Mouse (Mus musculus): Measurements from ENCODE around the gene Disc1. TPM values are rescaled to one million over a fixed set of nuclear protein-coding genes. Genes with fewer than 3 reads are reported as not detected.

Disc1 gene
- polyA plus RNA-seq, 1 experiment from 2014 or later = 2.7 TPM

GRCm38 (mm10) chr8:125230526-125231131, 176.6 kb downstream of the Disc1 start:
- H3K27ac ChIP-seq = no peak overlapping the region
- no peak overlapping the region for H3K9ac ChIP-seq
- no peaks in the 10 kb centered on the region for H3K36me3 ChIP-seq
- H3K4me3 ChIP-seq = no peak overlapping the region
- H3K4me2 ChIP-seq = no peak overlapping the region
- peaks cover 20% of the 10 kb centered on the region for H3K4me1 ChIP-seq (replicated peaks)
- 79% methylated on average over 5 of the region's 5 CpGs for WGBS
- H3K27me3 ChIP-seq = no peaks in the 10 kb centered on the region
- no peak for ATAC-seq (replicated peaks; ENCODE audit: insufficient number of reproducible peaks, insufficient read depth, low FRiP score, low read depth)
- H3K9me3 ChIP-seq (replicated peaks) = no peaks in the 10 kb centered on the region

- Histone ChIP-seq H3K27ac (no peak overlapping the region), H3K4me2 (no peak overlapping the region), H3K27me3 (no peaks in the 10 kb centered on the region), H3K9me3 (replicated peaks) (no peaks in the 10 kb centered on the region), H3K4me1 (replicated peaks) (peaks cover 18% of the 10 kb centered on the region), H3K36me3 (no peaks in the 10 kb centered on the region), H3K4me3 (no peak overlapping the region), H3K9ac (no peak overlapping the region)
- no peak for ATAC-seq (replicated peaks; ENCODE audit: insufficient number of reproducible peaks, insufficient read depth, low FRiP score, low read depth)
- WGBS = 73% methylated on average over 9 of the region's 9 CpGs
These were observed 178.7 kb downstream of the Disc1 start for GRCm38 (mm10) chr8:125232724-125233123.

- Histone ChIP-seq H3K27ac (peak overlapping the region; percentile 88), H3K36me3 (no peaks in the 10 kb centered on the region), H3K9ac (peak overlapping the region; percentile 54), H3K27me3 (no peaks in the 10 kb centered on the region), H3K4me1 (replicated peaks) (peaks cover 16% of the 10 kb centered on the region), H3K4me2 (peak overlapping the region; percentile 68), H3K9me3 (replicated peaks) (no peaks in the 10 kb centered on the region), H3K4me3 (peak overlapping the region; percentile 32)
- WGBS = 18% methylated on average over 22 of the region's 22 CpGs
- peak; percentile 55 for ATAC-seq (replicated peaks; ENCODE audit: insufficient number of reproducible peaks, insufficient read depth, low FRiP score, low read depth)
These were observed 182.2 kb downstream of the Disc1 start for GRCm38 (mm10) chr8:125235898-125236835.

DNA sequence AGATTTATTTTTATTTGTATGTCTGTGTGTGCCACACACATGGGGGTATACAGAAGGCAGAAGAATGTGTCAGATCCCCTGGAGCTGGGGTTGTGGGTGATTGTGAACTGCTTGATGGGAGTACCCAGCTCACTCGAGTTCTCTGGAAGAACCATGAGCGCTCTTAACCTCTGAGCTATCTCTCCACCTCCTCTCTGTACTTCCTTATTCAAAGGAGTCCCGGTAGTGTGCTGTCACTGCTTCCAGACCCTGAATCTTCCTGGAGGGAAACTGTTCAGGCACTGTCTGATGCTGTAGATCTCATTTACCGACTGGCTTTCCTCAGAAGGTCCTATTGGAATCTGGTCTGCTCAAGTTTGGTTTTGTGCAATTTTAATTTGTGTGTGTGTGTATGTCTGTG, 186.8 kb downstream of the Disc1 start:
- Histone ChIP-seq H3K27me3 (no peaks in the 10 kb centered on the region), H3K4me3 (no peak overlapping the region), H3K9me3 (replicated peaks) (no peaks in the 10 kb centered on the region), H3K27ac (no peak overlapping the region), H3K9ac (no peak overlapping the region), H3K4me2 (no peak overlapping the region), H3K4me1 (replicated peaks) (peaks cover 35% of the 10 kb centered on the region), H3K36me3 (no peaks in the 10 kb centered on the region)
- ATAC-seq (replicated peaks; ENCODE audit: insufficient number of reproducible peaks, insufficient read depth, low FRiP score, low read depth) = no peak
- WGBS = 51% methylated on average over 4 of the region's 4 CpGs

DNA sequence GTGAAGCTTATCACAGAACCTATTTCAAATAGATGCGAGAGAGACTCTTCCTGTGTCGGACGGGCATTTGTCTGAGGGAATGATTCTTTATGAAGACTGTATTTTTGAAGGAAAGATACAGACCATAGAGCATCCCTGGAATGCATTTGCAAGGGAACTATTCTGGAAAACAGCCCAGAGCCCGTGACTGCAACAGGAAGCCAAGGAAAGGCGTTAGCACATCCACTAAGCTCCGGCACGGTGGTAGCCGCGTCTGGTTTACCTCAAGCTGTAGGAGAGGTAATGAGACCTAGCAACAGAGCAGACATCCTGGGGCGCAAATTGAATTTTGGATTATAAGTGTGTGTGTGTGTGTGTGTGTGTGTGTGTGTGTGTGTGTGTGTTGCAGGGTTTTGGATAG, 188.4 kb downstream of the Disc1 start:
- 0 out of 2 replicates have a peak, but pooled peaks have one; percentile 70 for ATAC-seq (replicated peaks; ENCODE audit: insufficient number of reproducible peaks, insufficient read depth, low FRiP score, low read depth)
- Histone ChIP-seq H3K9ac (no peak overlapping the region), H3K27me3 (no peaks in the 10 kb centered on the region), H3K4me1 (replicated peaks) (peaks cover 26% of the 10 kb centered on the region), H3K36me3 (no peaks in the 10 kb centered on the region), H3K4me3 (no peak overlapping the region), H3K27ac (peak overlapping the region; percentile 48), H3K4me2 (peak overlapping the region; percentile 9; the same call in 1 of the 2 replicates), H3K9me3 (replicated peaks) (no peaks in the 10 kb centered on the region)
- 10% methylated on average over 10 of the region's 10 CpGs for WGBS

GRCm38 (mm10) chr8:125242921-125243320, 188.9 kb downstream of the Disc1 start:
- H3K27me3 ChIP-seq = no peaks in the 10 kb centered on the region
- H3K9ac ChIP-seq = no peak overlapping the region
- no peaks in the 10 kb centered on the region for H3K36me3 ChIP-seq
- peaks cover 26% of the 10 kb centered on the region for H3K4me1 ChIP-seq (replicated peaks)
- 28% methylated on average over 4 of the region's 4 CpGs for WGBS
- 0 out of 2 replicates have a peak overlapping the region, but pooled peaks have one; percentile 9 for H3K4me2 ChIP-seq
- no peak overlapping the region for H3K4me3 ChIP-seq
- no peak for ATAC-seq (replicated peaks; ENCODE audit: insufficient number of reproducible peaks, insufficient read depth, low FRiP score, low read depth)
- peak overlapping the region; percentile 48 for H3K27ac ChIP-seq
- no peaks in the 10 kb centered on the region for H3K9me3 ChIP-seq (replicated peaks)

- Histone ChIP-seq H3K27me3 (no peaks in the 10 kb centered on the region), H3K4me1 (replicated peaks) (peaks cover 22% of the 10 kb centered on the region), H3K36me3 (no peaks in the 10 kb centered on the region), H3K9me3 (replicated peaks) (no peaks in the 10 kb centered on the region), H3K4me3 (no peak overlapping the region), H3K9ac (no peak overlapping the region), H3K4me2 (no peak overlapping the region), H3K27ac (no peak overlapping the region)
- 46% methylated on average over 7 of the region's 7 CpGs for WGBS
- no peak for ATAC-seq (replicated peaks; ENCODE audit: insufficient number of reproducible peaks, insufficient read depth, low FRiP score, low read depth)
These were observed 192.8 kb downstream of the Disc1 start for GRCm38 (mm10) chr8:125246737-125247292.

DNA sequence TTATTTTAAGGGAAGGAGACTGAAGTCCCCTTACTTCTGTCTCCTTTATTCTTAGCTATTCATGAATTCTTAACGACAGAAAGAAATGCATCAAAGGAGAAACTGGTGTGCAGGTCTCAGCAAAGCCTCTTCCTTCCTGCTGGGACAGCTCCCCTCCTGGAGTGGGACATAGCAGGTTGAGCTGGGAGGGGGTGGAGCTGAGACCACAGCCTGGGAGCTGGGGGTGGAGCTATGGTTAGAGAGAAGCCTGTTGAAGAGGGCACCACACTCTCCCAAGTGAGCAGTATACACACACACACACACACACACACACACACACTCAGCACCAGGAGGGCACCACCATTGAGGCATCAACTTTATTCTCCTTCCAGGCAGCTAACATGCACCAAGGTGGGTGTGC, 193.4 kb downstream of the Disc1 start:
- ATAC-seq (replicated peaks; ENCODE audit: insufficient number of reproducible peaks, insufficient read depth, low FRiP score, low read depth) = no peak; the same call in 1 of the 2 replicates
- H3K27me3 ChIP-seq = no peaks in the 10 kb centered on the region
- no peak overlapping the region for H3K9ac ChIP-seq
- H3K36me3 ChIP-seq = no peaks in the 10 kb centered on the region
- H3K27ac ChIP-seq = no peak overlapping the region
- no peaks in the 10 kb centered on the region for H3K9me3 ChIP-seq (replicated peaks)
- no peak overlapping the region for H3K4me2 ChIP-seq
- peaks cover 17% of the 10 kb centered on the region for H3K4me1 ChIP-seq (replicated peaks)
- H3K4me3 ChIP-seq = no peak overlapping the region
- WGBS = 3% methylated on average over 1 of the region's 1 CpGs

- ATAC-seq (replicated peaks; ENCODE audit: insufficient number of reproducible peaks, insufficient read depth, low FRiP score, low read depth) = no peak
- Histone ChIP-seq H3K9me3 (replicated peaks) (no peaks in the 10 kb centered on the region), H3K9ac (no peak overlapping the region), H3K27me3 (no peaks in the 10 kb centered on the region), H3K36me3 (no peaks in the 10 kb centered on the region), H3K27ac (no peak overlapping the region), H3K4me2 (no peak overlapping the region), H3K4me3 (no peak overlapping the region), H3K4me1 (replicated peaks) (peaks cover 29% of the 10 kb centered on the region)
- WGBS = 98% methylated on average over 4 of the region's 4 CpGs
These were observed 199.0 kb downstream of the Disc1 start for GRCm38 (mm10) chr8:125252946-125253345.

GRCm38 (mm10) chr8:125253505-125254180, 199.6 kb downstream of the Disc1 start:
- Histone ChIP-seq H3K27me3 (no peaks in the 10 kb centered on the region), H3K4me2 (peak overlapping the region; percentile 86), H3K36me3 (no peaks in the 10 kb centered on the region), H3K4me3 (peak overlapping the region; percentile 52), H3K27ac (peak overlapping the region; percentile 94), H3K9ac (peak overlapping the region; percentile 64), H3K4me1 (replicated peaks) (peaks cover 31% of the 10 kb centered on the region), H3K9me3 (replicated peaks) (no peaks in the 10 kb centered on the region)
- 41% methylated on average over 10 of the region's 10 CpGs for WGBS
- no peak for ATAC-seq (replicated peaks; ENCODE audit: insufficient number of reproducible peaks, insufficient read depth, low FRiP score, low read depth)

Measured in heart, embryonic 15.5 days (tissue).